Mouse (Mus musculus) bone marrow macrophage, adult 2 months (primary cell): ENCODE results near the gene Slc10a4.

Experiments
- CTCF ChIP-seq: IDR thresholded peaks from 2 replicates; pipeline ENCODE4 v1.5.1; 2012; ENCODE audit warnings: low read depth, mild to moderate bottlenecking, low read length, moderate library complexity
- POLR2A ChIP-seq: IDR thresholded peaks from 2 replicates; pipeline ENCODE4 v1.6.1; 2012; ENCODE audit warnings: mild to moderate bottlenecking, low read depth, low read length, borderline replicate concordance

DNA sequence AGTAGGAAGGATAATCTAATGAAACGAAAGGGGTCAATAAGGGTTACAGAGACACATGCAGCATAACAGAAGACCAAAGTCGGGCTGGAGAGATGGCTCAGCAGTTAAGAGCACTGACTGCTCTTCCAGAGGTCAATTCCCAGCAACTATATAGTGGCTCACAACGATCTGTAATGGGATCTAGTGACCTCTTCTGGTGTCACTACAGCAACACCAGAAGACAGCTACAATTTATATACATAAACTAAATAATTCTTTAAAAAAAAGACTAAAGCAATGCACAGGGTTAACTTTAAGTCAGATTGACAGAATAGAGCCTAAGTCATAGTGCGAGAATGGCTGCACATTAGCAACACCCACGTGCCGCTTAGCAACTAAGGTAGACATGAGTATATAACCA is 46.6 kb upstream of the Slc10a4 start:
- TF ChIP-seq POLR2A (no peak), CTCF (no peak)
